Mouse (Mus musculus) forebrain, embryonic 15.5 days (tissue): ENCODE results near the gene Als2cl. TPM values are rescaled to one million over a fixed set of nuclear protein-coding genes. Genes with fewer than 3 reads are reported as not detected.

Experiments
- ATAC-seq: fragments of 200-750 bp; cut with Nextera tagmentation; replicated peaks from 2 replicates; pipeline ENCODE4 v1.8.0; 2017; ENCODE audit warnings: mild to moderate bottlenecking, moderate TSS enrichment, moderate library complexity
- H3K27ac ChIP-seq: fragments of 300-500 bp; sonication (generic); replicated peaks from 2 replicates; pipeline ENCODE4 v1.5.1; 2015; ENCODE audit warnings: mild to moderate bottlenecking, inconsistent platforms
- H3K27me3 ChIP-seq: fragments of 300-500 bp; sonication (generic); 2 replicates; pipeline ENCODE4 v1.6.1; 2015; ENCODE audit warnings: inconsistent platforms
- H3K36me3 ChIP-seq: fragments of 300-500 bp; sonication (generic); 2 replicates; pipeline ENCODE4 v1.6.1; 2015; ENCODE audit warnings: mild to moderate bottlenecking, inconsistent platforms
- H3K4me1 ChIP-seq: fragments of 300-500 bp; sonication (generic); 2 replicates; pipeline ENCODE4 v1.6.1; 2015; ENCODE audit warnings: inconsistent platforms
- H3K4me2 ChIP-seq: fragments of 300-500 bp; sonication (generic); replicated peaks from 2 replicates; pipeline ENCODE4 v1.6.1; 2015; ENCODE audit warnings: mild to moderate bottlenecking, inconsistent platforms
- H3K4me3 ChIP-seq: fragments of 300-500 bp; sonication (generic); 2 replicates; pipeline ENCODE4 v1.5.1; 2015; ENCODE audit warnings: mild to moderate bottlenecking, inconsistent platforms
- H3K9ac ChIP-seq: fragments of 300-500 bp; sonication (generic); replicated peaks from 2 replicates; pipeline ENCODE4 v1.6.1; 2015; ENCODE audit warnings: mild to moderate bottlenecking, inconsistent platforms
- H3K9me3 ChIP-seq: fragments of 300-500 bp; sonication (generic); 2 replicates; pipeline ENCODE4 v1.6.1; 2016; ENCODE audit warnings: inconsistent platforms
- WGBS: fragments of 180-500 bp; shearing (Covaris S2); methylation state at CpG from one replicate; pipeline ENCODE4 v1.1.7; 2015; ENCODE audit warnings: mixed read lengths; 5-methylcytosine and 5-hydroxymethylcytosine counted together
- polyA plus RNA-seq: library from polyadenylated mRNA; unstranded; fragments of >200 nt; fragmentation: Nextera tagmentation; extraction: Ambion mirVana; gene quantifications from 2 replicates; pipeline ENCODE4 v1.2.1, GENCODE M21; 2015

Als2cl gene
- polyA plus RNA-seq, 1 experiment from 2014 or later, result 0.74 TPM

DNA sequence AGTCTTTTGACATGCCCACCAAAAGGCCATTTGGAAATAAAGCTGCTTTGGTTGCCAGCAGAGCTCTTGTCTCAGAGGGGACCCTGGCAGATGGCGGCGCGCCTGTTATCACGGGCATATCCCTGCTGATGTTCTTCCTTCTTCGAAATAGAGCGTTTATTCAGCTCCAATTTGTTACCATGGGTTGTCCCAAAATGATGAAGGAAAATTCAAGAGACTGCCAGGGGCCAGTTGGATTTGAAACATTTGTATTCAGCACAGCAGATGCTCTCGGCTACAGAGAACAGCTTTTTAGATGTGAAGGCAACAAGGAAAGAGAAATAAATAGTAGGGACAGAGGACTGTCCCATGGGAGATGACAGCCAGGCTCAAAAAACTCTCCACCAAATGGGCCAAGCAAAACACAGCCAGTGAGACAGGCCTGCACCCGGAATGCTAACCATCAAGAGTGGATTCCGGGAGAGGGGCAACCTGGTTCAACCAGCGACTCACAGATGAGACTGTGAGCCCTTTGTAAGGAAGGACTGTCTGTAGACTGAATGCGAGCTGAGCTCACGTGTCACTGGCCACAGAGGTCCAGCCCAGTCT lies 54.3 kb downstream of the Als2cl start:
- Histone ChIP-seq H3K4me1 (no peaks in the 10 kb centered on the region), H3K27ac (no peak overlapping the region), H3K9me3 (no peaks in the 10 kb centered on the region), H3K36me3 (no peaks in the 10 kb centered on the region), H3K27me3 (no peaks in the 10 kb centered on the region), H3K4me2 (no peak overlapping the region), H3K9ac (no peak overlapping the region), H3K4me3 (no peak overlapping the region)
- 73% methylated on average over 12 of the region's 12 CpGs for WGBS
- ATAC-seq, result no peak

DNA sequence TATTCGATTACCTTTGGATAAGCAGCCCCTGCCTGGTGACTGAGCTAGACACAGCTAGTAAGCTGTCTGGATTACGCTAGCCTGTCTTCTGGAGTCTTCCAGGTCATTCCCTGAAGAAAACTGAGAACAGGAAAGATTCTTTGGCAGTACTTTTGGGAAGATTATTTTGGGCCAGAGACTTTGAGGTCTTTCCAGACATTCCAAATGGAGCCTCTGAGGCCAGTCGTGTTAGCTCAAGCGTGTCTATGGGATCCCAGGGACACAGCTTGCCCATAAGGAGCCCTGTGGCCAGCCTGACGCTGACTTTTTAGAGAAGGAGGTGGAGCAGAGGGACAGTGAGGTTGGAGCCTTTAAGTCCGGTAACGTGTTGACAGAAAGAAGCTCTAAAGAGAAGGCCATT lies 56.3 kb downstream of the Als2cl start:
- WGBS, result 86% methylated on average over 7 of the region's 7 CpGs
- H3K9ac ChIP-seq, result no peak overlapping the region
- H3K9me3 ChIP-seq, result no peaks in the 10 kb centered on the region
- H3K27ac ChIP-seq, result no peak overlapping the region
- no peak overlapping the region for H3K4me3 ChIP-seq
- H3K27me3 ChIP-seq, result no peaks in the 10 kb centered on the region
- no peaks in the 10 kb centered on the region for H3K4me1 ChIP-seq
- H3K36me3 ChIP-seq, result no peaks in the 10 kb centered on the region
- no peak for ATAC-seq
- no peak overlapping the region for H3K4me2 ChIP-seq

DNA sequence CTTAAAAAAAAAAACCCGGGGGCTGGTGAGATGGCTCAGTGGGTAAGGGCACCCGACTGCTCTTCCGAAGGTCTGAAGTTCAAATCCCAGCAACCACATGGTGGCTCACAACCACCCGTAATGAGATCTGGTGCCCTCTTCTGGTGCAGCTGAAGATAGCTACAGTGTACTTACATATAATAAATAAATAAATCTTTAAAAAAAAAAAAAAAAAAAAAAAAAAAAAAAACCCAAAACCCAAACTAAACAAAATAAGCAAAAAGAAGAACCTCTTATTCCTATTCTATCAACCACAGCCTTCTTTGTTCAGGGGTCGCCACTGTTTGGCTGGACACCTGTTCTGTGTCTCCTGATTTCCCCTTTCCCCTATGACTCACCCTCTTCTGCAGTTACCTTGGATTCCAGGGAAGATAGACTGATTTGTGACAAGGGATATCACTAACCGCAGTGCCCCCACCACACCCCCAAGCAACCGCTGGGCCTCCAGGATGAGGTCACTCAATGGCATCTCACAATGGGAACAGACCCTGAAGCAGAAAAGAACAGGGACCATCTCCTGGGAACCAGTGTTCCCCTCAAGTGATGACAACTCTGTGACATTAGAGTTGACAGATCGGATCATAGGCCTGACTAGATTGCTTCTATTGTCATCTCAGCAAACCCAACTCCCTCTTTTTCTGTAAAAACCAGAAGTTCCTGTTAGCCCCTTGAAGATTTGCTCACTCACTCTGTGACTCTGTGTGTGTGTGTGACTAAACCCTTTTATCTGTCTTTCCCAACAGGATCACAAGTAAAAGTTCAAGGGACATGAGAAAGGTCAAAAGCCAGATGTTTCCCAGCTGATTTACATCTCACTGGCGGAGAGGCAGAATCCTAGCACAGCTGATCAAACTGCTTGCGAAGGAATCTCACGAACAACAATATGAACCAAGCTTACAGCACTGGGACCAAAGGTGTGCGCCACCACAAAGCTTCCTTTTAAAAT lies 58.1 kb downstream of the Als2cl start:
- no peaks in the 10 kb centered on the region for H3K36me3 ChIP-seq
- ATAC-seq, result no peak
- no peak overlapping the region for H3K4me2 ChIP-seq
- no peaks in the 10 kb centered on the region for H3K27me3 ChIP-seq
- WGBS, result 85% methylated on average over 12 of the region's 12 CpGs
- H3K9ac ChIP-seq, result no peak overlapping the region
- H3K27ac ChIP-seq, result no peak overlapping the region
- no peak overlapping the region for H3K4me3 ChIP-seq
- H3K9me3 ChIP-seq, result no peaks in the 10 kb centered on the region
- no peaks in the 10 kb centered on the region for H3K4me1 ChIP-seq

DNA sequence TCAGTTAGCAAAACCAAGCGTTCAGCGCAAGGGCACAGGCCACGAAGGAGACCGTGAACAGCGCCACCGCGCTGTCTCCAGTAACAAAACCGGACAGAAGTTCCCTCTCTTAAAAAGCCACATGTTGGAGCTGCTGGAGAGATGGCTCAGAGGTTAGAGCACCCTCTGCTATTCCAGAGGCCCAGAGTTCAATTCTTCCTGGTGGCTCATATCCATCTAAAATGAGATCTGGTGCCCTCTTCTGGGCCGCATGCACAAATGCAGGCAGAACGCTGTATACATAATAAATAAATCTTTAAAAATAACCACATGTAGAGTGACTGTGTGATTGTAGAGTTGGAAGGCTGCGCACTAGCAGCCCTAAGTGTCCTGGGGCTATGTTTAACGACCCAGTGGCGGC lies 64.6 kb downstream of the Als2cl start:
- H3K27ac ChIP-seq, result no peak overlapping the region
- H3K4me3 ChIP-seq, result no peak overlapping the region
- no peaks in the 10 kb centered on the region for H3K36me3 ChIP-seq
- H3K9ac ChIP-seq, result no peak overlapping the region
- no peaks in the 10 kb centered on the region for H3K9me3 ChIP-seq
- no peak for ATAC-seq
- WGBS, result 32% methylated on average over 13 of the region's 13 CpGs
- H3K4me2 ChIP-seq, result no peak overlapping the region
- peaks cover 25% of the 10 kb centered on the region for H3K27me3 ChIP-seq
- no peaks in the 10 kb centered on the region; the same call in 1 of the 2 replicates for H3K4me1 ChIP-seq

DNA sequence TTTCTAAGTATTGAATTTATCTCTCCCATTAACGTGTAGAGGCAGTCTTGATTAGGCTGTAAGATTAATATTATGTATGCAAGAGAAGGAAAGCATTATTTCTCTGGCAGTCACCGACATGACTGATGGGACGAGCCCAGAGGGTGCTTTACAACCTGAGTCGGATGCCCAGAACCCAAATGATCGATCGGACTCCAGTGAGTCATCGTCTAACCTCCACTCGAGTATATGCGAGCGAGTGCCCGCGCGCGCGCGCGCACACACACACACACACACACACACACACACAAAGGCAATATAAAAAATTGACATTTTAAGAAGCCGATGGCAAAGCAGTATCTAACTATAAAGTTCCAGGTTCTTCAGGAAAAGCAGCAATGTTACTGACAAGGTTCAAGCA lies 65.7 kb downstream of the Als2cl start:
- H3K4me2 ChIP-seq, result no peak overlapping the region
- no peaks in the 10 kb centered on the region; the same call in 1 of the 2 replicates for H3K4me1 ChIP-seq
- peaks cover 25% of the 10 kb centered on the region for H3K27me3 ChIP-seq
- H3K4me3 ChIP-seq, result no peak overlapping the region
- WGBS, result 30% methylated on average over 18 of the region's 18 CpGs
- no peaks in the 10 kb centered on the region for H3K36me3 ChIP-seq
- no peak overlapping the region for H3K9ac ChIP-seq
- H3K9me3 ChIP-seq, result no peaks in the 10 kb centered on the region
- no peak overlapping the region for H3K27ac ChIP-seq
- no peak for ATAC-seq

DNA sequence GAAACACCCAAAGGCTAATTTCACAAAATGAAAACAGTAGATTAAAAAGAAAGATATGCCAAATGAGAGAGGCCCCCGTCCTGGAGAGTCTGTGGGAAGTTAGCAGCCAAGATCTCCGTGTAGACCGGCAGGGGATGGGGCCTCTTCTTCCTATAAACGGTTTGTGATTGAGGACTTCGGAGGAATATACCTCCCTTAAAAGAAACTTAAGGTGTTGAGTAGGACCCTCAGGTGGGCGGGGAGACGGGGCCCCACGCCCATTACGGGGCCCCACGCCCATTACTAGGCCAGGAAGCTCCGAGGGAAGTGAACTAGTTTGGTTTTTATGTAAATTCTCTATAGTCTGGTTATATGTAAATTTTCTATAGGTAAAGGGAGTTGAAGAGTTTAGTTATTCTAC lies 66.3 kb downstream of the Als2cl start, which contains the start of gene Tdgf1:
Gene Tdgf1 (minus strand): TSS at position 233 of the 400 bp plus-strand sequence.
- H3K36me3 ChIP-seq, result no peaks in the 10 kb centered on the region
- no peaks in the 10 kb centered on the region; the same call in 1 of the 2 replicates for H3K4me1 ChIP-seq
- no peak within 1 kb of the TSS for H3K4me2 ChIP-seq
- H3K4me3 ChIP-seq, result no peak within 1 kb of the TSS
- H3K9ac ChIP-seq, result no peak within 1 kb of the TSS
- peaks cover 25% of the 10 kb centered on the region for H3K27me3 ChIP-seq
- no peaks in the 10 kb centered on the region for H3K9me3 ChIP-seq
- H3K27ac ChIP-seq, result no peak within 1 kb of the TSS
- no peak for ATAC-seq
- 22% methylated on average over 11 of the region's 11 CpGs for WGBS

DNA sequence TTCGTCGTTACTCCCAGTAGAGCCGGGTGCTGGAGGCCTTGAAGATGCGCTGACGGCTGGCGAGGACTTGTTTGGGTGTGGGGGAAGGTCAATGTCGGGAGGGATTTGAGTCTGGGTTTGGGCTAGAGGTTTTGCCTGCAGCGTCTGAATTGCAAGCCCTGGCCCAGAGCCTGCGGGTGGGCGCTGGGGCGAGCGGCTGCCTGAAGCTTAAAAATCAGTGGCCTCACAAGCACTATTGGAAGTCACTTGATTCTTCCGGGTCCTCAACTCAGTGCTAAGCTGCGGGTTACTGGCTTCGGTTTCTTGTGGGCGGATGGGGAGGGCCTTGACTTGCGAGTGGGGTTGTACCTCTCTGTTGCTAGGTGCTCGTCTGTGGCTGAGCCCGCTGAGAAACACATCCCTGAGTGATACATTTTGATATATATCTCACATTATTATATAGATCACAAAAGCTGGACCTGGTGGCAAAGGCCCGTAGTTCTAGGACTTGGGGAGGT lies 66.9 kb downstream of the Als2cl start:
- H3K9me3 ChIP-seq, result no peaks in the 10 kb centered on the region
- H3K4me1 ChIP-seq, result no peaks in the 10 kb centered on the region; the same call in 1 of the 2 replicates
- no peak overlapping the region for H3K4me3 ChIP-seq
- no peak for ATAC-seq
- H3K4me2 ChIP-seq, result no peak overlapping the region
- no peak overlapping the region for H3K27ac ChIP-seq
- H3K36me3 ChIP-seq, result no peaks in the 10 kb centered on the region
- 11% methylated on average over 20 of the region's 20 CpGs for WGBS
- H3K27me3 ChIP-seq, result peaks cover 25% of the 10 kb centered on the region
- no peak overlapping the region for H3K9ac ChIP-seq

DNA sequence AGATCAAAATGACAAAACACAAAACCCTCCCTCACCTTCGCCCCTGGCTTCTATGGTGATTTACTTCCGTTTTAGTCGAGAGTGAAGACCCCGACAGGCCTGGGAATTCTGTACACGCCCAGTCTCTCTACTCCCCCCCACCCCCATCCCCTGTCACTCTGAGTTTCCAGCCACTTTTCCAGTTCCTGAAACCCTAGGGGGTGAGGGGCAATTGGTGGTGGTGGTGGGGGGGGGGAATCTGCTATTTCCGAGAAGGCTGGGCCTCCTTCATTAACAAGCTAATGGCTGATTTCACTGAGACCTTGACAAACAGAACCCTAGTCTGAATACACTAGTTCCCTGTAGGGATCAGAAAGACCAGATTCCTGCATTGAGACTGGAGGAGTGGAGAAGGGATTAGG lies 67.6 kb downstream of the Als2cl start:
- Histone ChIP-seq H3K4me2 (no peak overlapping the region), H3K27me3 (peaks cover 25% of the 10 kb centered on the region), H3K9me3 (no peaks in the 10 kb centered on the region), H3K27ac (no peak overlapping the region), H3K4me3 (no peak overlapping the region), H3K9ac (no peak overlapping the region), H3K36me3 (no peaks in the 10 kb centered on the region), H3K4me1 (no peaks in the 10 kb centered on the region; the same call in 1 of the 2 replicates)
- 4% methylated on average over 6 of the region's 6 CpGs for WGBS
- ATAC-seq, result no peak

DNA sequence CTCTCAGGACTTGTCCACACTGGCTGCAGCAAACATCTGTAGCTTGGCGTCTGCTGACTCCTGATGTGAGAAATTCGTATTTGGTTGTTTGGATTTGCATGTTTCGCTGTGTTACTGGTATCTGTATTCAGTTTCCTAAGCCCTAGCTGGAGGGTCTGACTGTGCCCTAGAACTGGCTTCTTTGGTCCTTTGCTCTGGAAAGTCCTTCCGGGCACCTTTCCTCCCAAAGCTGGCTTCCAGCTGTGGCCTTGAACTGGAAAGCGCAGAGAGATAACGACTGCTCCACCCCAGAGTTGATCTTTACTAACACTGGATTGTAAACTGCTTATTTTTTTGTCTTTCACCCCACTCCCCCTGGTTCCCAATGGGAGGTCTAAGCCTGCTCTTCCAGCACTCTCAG lies 68.2 kb downstream of the Als2cl start:
- ATAC-seq, result no peak
- H3K4me1 ChIP-seq, result no peaks in the 10 kb centered on the region; the same call in 1 of the 2 replicates
- H3K9me3 ChIP-seq, result no peaks in the 10 kb centered on the region
- 28% methylated on average over 6 of the region's 6 CpGs for WGBS
- no peak overlapping the region for H3K27ac ChIP-seq
- H3K27me3 ChIP-seq, result peaks cover 25% of the 10 kb centered on the region
- no peak overlapping the region for H3K9ac ChIP-seq
- H3K4me2 ChIP-seq, result no peak overlapping the region
- H3K4me3 ChIP-seq, result no peak overlapping the region
- no peaks in the 10 kb centered on the region for H3K36me3 ChIP-seq

DNA sequence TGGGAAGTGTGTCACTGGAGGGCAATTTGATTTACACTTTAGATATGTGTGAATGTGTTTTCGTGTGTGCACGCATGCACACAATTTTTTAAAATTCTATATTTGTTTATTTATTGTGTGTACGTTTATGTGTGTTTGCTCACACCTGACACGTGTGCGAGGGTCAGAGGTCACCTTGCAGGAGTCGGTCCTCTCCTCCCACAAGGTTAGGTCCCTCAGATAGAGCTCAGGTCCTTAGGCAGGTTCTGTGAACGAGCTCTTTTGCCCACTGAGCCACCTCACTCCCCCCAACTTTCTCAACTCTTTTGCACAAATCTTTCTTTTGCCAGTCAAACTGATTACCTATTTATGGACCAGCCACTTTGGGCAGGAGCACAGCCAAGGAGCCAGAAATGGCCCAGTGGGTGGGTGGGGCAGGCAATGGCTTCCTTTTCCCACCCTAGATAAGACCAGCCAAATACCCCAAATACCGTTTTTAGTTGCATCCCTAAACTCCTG lies 69.2 kb downstream of the Als2cl start:
- Histone ChIP-seq H3K27ac (no peak overlapping the region), H3K9me3 (no peaks in the 10 kb centered on the region), H3K4me1 (no peaks in the 10 kb centered on the region; the same call in 1 of the 2 replicates), H3K4me2 (no peak overlapping the region), H3K27me3 (peaks cover 25% of the 10 kb centered on the region), H3K4me3 (no peak overlapping the region), H3K36me3 (no peaks in the 10 kb centered on the region), H3K9ac (no peak overlapping the region)
- no peak for ATAC-seq
- WGBS, result 65% methylated on average over 8 of the region's 8 CpGs

DNA sequence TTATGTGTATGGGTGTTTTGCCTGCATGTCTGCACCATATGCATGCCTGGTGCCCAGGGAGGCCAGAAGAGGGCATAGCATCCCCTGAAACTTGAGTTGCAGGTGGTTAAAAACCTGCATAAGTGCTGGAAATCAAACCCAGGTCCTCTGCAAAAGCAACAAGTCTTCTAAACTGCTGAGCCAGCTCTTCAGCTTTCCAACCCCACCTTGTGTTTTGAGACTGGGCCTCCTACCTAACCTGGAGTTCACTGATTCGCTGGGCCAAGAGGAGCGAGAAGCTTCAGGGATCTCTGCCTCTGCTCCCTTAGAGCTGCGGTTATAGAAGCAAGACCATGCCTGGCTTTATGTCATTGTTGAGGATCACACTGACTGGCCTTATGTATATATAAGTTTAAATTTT lies 70.4 kb downstream of the Als2cl start:
- H3K27ac ChIP-seq, result no peak overlapping the region
- H3K9ac ChIP-seq, result no peak overlapping the region
- WGBS, result 97% methylated on average over 3 of the region's 3 CpGs
- no peak for ATAC-seq
- no peak overlapping the region for H3K4me2 ChIP-seq
- H3K4me1 ChIP-seq, result peaks cover 3% of the 10 kb centered on the region
- H3K27me3 ChIP-seq, result peaks cover 15% of the 10 kb centered on the region
- no peak overlapping the region for H3K4me3 ChIP-seq
- no peaks in the 10 kb centered on the region for H3K36me3 ChIP-seq
- H3K9me3 ChIP-seq, result no peaks in the 10 kb centered on the region
